Mouse (Mus musculus): ENCODE measurements around the gene Slc25a17.

Slc25a17 gene

DNA sequence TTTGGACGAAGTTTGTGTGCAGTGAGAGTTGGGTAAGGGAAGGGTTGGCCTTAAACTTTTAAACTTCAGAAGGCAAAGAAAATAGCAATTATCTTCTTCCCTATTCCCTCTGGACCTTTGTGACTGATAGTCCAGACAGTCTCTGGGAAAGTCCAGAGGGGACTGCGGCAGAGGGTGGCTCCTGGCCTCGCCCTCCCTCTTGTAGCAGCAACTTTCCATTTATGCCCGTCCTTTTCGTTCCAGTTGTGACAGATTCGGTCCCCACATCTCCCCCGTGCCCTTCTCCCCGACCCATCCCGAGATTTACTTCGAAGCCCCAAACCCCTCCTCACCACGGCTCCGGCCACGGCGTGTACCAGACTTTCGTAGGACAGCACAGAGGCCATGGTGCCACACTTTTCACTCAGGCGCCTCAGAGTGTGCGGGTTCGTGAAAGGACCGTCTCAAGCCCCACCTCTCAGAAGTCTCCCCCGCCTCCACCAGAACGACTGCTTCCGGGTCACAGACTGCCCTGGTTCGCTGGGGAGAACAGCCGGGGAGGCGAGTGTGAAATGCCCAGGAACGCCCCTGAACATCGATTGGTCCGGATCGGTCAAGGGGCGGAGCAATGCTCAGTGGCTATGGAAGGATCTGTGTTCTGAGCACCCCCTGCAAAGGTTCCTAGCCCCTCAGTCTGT is at the start of gene Slc25a17:
Gene Slc25a17 (minus strand): TSS at position 468 of the 677 bp plus-strand sequence.
- peaks cover 46% of the 10 kb centered on the region for H3K36me3 ChIP-seq (ENCODE audit: insufficient read depth, low read length)
- peaks cover 62% of the 10 kb centered on the region for H3K4me1 ChIP-seq (replicated peaks; ENCODE audit: low read depth, low read length)
- H3K4me3 ChIP-seq (replicated peaks; ENCODE audit: low read length), result peak within 1 kb of the TSS; percentile 91
- no peaks in the 10 kb centered on the region for H3K27me3 ChIP-seq (ENCODE audit: insufficient read depth, low read length)
- no peaks in the 10 kb centered on the region for H3K9me3 ChIP-seq (ENCODE audit: low read length)
- TF ChIP-seq POU5F1 (IDR thresholded peaks at IDR 0.05; ENCODE audit: borderline replicate concordance, low read length) (no peak), NANOG (IDR thresholded peaks at IDR 0.05; ENCODE audit: borderline replicate concordance, low read length) (0 out of 2 replicates have a peak, but pooled peaks have one; percentile 23)

DNA sequence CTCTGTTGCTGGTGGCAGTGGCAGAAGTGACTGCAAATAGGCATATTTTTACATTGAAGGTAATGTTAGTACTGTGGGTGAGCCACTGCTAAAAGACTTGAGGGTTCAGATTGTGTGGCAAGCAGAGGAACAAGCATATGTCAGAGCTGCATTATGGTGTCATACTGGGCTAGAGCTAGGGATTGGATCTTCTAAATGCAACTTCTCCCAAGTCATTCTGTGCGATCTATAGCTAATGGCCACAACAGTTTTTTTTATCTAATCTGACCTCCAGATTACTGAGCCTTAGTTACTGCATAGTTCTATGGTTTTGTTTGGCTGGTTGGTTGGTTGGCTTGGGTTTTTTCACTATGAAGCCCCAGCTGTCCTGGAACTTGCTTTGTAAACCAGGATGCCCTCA is 47.6 kb upstream of the Slc25a17 start, which contains the start of gene Dnajb7:
Gene Dnajb7 (minus strand): TSS at position 101 of the 400 bp plus-strand sequence.
- H3K4me1 ChIP-seq (replicated peaks; ENCODE audit: low read depth, low read length), result 0 out of 2 replicates have a peak, but pooled peaks cover 3% of the 10 kb centered on the region
- H3K27me3 ChIP-seq (ENCODE audit: insufficient read depth, low read length), result no peaks in the 10 kb centered on the region
- TF ChIP-seq POU5F1 (IDR thresholded peaks at IDR 0.05; ENCODE audit: borderline replicate concordance, low read length), result no peak
- TF ChIP-seq NANOG (IDR thresholded peaks at IDR 0.05; ENCODE audit: borderline replicate concordance, low read length), result no peak
- no peak for TF ChIP-seq CTCF (conservative IDR thresholded peaks at IDR 0.05; ENCODE audit: low read length)
- no peaks in the 10 kb centered on the region for H3K9me3 ChIP-seq (ENCODE audit: low read length)
- H3K36me3 ChIP-seq (ENCODE audit: insufficient read depth, low read length), result peaks cover 20% of the 10 kb centered on the region; the same call in 1 of the 2 replicates
- H3K4me3 ChIP-seq (replicated peaks; ENCODE audit: low read length), result no peak within 1 kb of the TSS

DNA sequence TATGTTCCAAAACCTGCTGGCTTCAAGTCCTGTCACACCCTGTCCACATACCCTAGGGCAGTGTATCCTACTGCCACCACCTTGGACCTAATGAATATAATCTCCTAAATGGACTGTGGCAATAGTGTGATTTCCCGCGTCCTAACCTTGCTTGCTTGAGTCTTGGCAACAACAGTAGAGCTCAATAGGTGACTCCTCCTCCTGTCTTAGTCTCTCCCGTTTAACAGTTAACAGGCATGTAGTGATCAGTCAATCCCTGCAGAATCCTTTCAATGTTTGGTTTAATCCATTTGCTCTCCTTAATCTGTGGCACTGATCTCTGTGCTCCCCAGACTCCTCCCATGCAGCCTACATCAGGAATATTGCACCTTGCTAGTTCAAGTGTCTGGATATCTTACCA is 44.4 kb upstream of the Slc25a17 start:
- peaks cover 24% of the 10 kb centered on the region for H3K36me3 ChIP-seq (ENCODE audit: insufficient read depth, low read length)
- H3K27me3 ChIP-seq (ENCODE audit: insufficient read depth, low read length), result no peaks in the 10 kb centered on the region
- no peak for TF ChIP-seq CTCF (conservative IDR thresholded peaks at IDR 0.05; ENCODE audit: low read length)
- TF ChIP-seq POU5F1 (IDR thresholded peaks at IDR 0.05; ENCODE audit: borderline replicate concordance, low read length), result no peak
- TF ChIP-seq NANOG (IDR thresholded peaks at IDR 0.05; ENCODE audit: borderline replicate concordance, low read length), result no peak
- H3K9me3 ChIP-seq (ENCODE audit: low read length), result no peaks in the 10 kb centered on the region
- no peak overlapping the region for H3K4me3 ChIP-seq (replicated peaks; ENCODE audit: low read length)
- H3K4me1 ChIP-seq (replicated peaks; ENCODE audit: low read depth, low read length), result peaks cover 15% of the 10 kb centered on the region

DNA sequence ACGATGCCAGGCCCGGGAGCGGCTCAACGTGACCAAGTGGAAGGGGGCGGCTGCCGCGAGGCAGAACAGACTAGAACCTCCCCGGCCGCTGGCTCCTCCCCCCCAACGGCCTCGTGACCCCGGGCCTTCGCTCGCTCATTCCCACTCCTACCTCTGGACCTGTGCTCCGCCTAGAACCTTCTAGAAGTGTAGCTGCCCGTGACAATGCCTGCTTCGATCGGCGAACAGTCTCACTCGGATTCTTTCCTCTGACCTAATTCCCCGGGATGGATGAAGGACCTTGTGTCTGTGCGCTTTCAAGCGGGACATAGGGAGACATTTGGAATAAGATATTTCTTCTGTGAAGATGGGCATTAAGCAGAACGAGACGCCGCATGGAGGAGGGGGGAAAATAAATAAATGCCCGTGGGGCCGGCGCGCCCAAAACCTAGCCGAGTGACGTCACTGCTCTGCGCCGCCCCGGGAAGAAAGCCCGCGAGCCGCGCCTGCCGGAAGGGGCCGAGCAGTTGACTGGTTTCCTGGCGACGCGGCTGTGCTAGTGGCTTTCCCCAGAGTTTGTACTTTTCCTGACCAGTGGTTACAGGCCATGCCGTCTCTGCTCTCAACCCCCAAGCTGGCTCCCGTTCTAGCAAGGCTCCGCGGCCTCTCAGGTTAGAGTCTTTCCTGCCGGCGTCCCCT is 39.2 kb upstream of the Slc25a17 start, which contains the start of the genes St13 and Xpnpep3:
Gene St13 (minus strand): TSS at position 440 of the 678 bp plus-strand sequence.
Gene Xpnpep3 (plus strand): TSS at position 501 of the 678 bp plus-strand sequence.
- Histone ChIP-seq H3K36me3 (ENCODE audit: insufficient read depth, low read length) (peaks cover 39% of the 10 kb centered on the region), H3K9me3 (ENCODE audit: low read length) (no peaks in the 10 kb centered on the region), H3K4me1 (replicated peaks; ENCODE audit: low read depth, low read length) (peaks cover 43% of the 10 kb centered on the region), H3K4me3 (replicated peaks; ENCODE audit: low read length) (peak within 1 kb of the TSS; percentile 99), H3K27me3 (ENCODE audit: insufficient read depth, low read length) (no peaks in the 10 kb centered on the region)
- no peak for TF ChIP-seq POU5F1 (IDR thresholded peaks at IDR 0.05; ENCODE audit: borderline replicate concordance, low read length)
- TF ChIP-seq CTCF (conservative IDR thresholded peaks at IDR 0.05; ENCODE audit: low read length), result no peak
- TF ChIP-seq NANOG (IDR thresholded peaks at IDR 0.05; ENCODE audit: borderline replicate concordance, low read length), result no peak

DNA sequence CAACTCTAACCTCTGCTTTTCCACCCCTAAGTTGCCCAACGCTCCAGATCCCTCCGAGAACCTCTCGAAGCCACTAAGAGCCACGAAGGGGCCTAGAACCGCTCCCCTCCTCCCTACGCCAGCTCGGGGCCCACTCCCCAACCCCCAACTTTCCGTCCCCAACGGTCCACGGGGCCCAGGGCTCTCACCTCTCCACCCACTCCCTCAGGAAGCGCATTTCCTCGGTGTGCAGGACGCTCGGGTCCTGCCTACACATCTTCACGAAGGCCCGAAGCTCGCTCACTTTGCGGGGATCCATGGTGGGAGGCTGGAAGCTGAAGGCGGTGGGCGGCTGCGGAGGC is 38.7 kb upstream of the Slc25a17 start:
- H3K36me3 ChIP-seq (ENCODE audit: insufficient read depth, low read length), result peaks cover 43% of the 10 kb centered on the region
- no peaks in the 10 kb centered on the region for H3K9me3 ChIP-seq (ENCODE audit: low read length)
- peaks cover 48% of the 10 kb centered on the region for H3K4me1 ChIP-seq (replicated peaks; ENCODE audit: low read depth, low read length)
- TF ChIP-seq NANOG (IDR thresholded peaks at IDR 0.05; ENCODE audit: borderline replicate concordance, low read length) (no peak), CTCF (conservative IDR thresholded peaks at IDR 0.05; ENCODE audit: low read length) (no peak), POU5F1 (IDR thresholded peaks at IDR 0.05; ENCODE audit: borderline replicate concordance, low read length) (no peak)
- H3K27me3 ChIP-seq (ENCODE audit: insufficient read depth, low read length), result no peaks in the 10 kb centered on the region
- peak overlapping the region; percentile 99 for H3K4me3 ChIP-seq (replicated peaks; ENCODE audit: low read length)

DNA sequence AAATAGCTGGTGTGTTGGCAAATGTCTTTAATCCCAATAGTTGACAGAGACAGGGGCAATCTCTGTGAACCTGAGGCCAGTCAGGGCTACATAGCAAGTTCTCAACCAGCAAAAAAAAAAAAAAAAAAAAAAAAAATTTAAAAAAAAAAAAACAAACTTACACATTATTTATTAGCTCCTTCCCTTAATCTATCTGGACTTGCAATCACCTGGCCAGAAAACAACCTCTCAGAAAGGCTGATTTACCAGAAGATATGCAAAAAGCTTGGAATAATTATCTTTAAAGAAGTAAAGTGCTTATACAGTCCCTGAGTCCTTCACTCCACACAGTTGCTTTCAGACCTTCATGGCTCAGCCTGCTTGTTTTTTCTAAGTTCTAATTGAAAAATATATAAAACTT is 37.6 kb upstream of the Slc25a17 start:
- Histone ChIP-seq H3K9me3 (ENCODE audit: low read length) (no peaks in the 10 kb centered on the region), H3K27me3 (ENCODE audit: insufficient read depth, low read length) (no peaks in the 10 kb centered on the region), H3K4me1 (replicated peaks; ENCODE audit: low read depth, low read length) (peaks cover 55% of the 10 kb centered on the region), H3K4me3 (replicated peaks; ENCODE audit: low read length) (peak overlapping the region; percentile 99), H3K36me3 (ENCODE audit: insufficient read depth, low read length) (peaks cover 54% of the 10 kb centered on the region)
- TF ChIP-seq CTCF (conservative IDR thresholded peaks at IDR 0.05; ENCODE audit: low read length) (no peak), POU5F1 (IDR thresholded peaks at IDR 0.05; ENCODE audit: borderline replicate concordance, low read length) (no peak)

DNA sequence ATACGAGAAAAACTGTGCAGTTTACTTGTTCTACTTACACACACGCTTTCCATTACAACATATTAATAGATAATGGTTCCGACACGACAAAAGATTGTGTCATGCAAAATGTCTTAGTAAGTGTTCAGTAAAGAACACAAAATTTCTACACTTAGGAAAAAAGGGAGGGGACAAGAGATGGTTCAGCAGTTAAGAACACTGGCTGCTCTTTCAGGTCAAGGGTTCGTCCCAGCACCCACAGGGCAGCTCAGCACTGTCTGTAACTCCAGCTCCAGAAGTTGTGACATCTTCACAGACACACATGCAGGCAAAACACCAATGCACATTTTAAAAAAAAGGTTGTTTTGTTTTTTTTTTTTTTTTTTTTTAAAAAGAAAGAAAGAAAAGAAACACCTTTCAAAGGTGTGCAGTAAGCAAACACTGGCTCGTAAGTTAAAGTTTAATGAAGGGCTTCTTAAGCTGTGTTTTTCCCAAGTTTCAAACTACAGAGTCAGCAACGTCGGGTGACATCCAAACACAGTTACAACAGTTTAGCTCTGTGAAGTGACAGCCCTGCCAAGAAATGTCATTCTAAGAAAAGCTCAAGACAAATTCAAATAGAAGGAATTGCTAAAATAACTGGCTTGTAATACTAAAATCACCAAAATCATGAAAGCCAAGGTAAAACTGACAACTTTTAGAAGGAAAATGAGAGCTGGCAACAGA is 33.8 kb upstream of the Slc25a17 start:
- H3K9me3 ChIP-seq (ENCODE audit: low read length), result no peaks in the 10 kb centered on the region
- H3K4me1 ChIP-seq (replicated peaks; ENCODE audit: low read depth, low read length), result peaks cover 53% of the 10 kb centered on the region
- TF ChIP-seq CTCF (conservative IDR thresholded peaks at IDR 0.05; ENCODE audit: low read length) (no peak), POU5F1 (IDR thresholded peaks at IDR 0.05; ENCODE audit: borderline replicate concordance, low read length) (no peak), NANOG (IDR thresholded peaks at IDR 0.05; ENCODE audit: borderline replicate concordance, low read length) (no peak)
- no peak overlapping the region for H3K4me3 ChIP-seq (replicated peaks; ENCODE audit: low read length)
- H3K27me3 ChIP-seq (ENCODE audit: insufficient read depth, low read length), result no peaks in the 10 kb centered on the region
- H3K36me3 ChIP-seq (ENCODE audit: insufficient read depth, low read length), result peaks cover 83% of the 10 kb centered on the region

DNA sequence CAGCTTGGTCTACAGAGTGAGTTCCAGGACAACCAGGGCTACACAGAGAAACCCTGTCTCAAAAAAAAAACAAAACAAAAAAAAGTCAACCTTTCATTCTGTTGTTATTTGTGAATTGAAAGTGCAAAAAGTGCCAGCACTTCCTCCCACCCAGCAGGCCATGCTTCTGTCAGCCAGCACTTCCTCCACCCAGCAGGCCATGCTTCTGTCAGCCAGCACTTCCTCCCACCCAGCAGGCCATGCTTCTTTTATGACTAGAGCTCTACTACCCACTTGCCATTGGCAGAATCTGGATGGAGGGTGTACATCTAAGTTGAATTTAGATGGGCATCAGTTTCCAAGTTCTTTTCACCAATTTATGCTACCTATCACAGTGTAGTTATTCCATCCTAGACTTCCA is 32.4 kb upstream of the Slc25a17 start:
- no peaks in the 10 kb centered on the region for H3K27me3 ChIP-seq (ENCODE audit: insufficient read depth, low read length)
- no peak overlapping the region for H3K4me3 ChIP-seq (replicated peaks; ENCODE audit: low read length)
- no peaks in the 10 kb centered on the region for H3K9me3 ChIP-seq (ENCODE audit: low read length)
- TF ChIP-seq NANOG (IDR thresholded peaks at IDR 0.05; ENCODE audit: borderline replicate concordance, low read length), result no peak
- no peak for TF ChIP-seq CTCF (conservative IDR thresholded peaks at IDR 0.05; ENCODE audit: low read length)
- no peak for TF ChIP-seq POU5F1 (IDR thresholded peaks at IDR 0.05; ENCODE audit: borderline replicate concordance, low read length)
- peaks cover 47% of the 10 kb centered on the region for H3K4me1 ChIP-seq (replicated peaks; ENCODE audit: low read depth, low read length)
- H3K36me3 ChIP-seq (ENCODE audit: insufficient read depth, low read length), result peaks cover 96% of the 10 kb centered on the region
